Mouse (Mus musculus) Patski (cell line): ENCODE measurements around the gene Hacd2. TPM values are rescaled to one million over a fixed set of nuclear protein-coding genes. Genes with fewer than 3 reads are reported as not detected.

Source experiments
- ATAC-seq: fragments of 100-300 bp; one replicate; pipeline ENCODE4 v1.8.0; 2021
- CTCF ChIA-PET: fragments of 350-600 bp; sonication (Branson Sonifier 250); formaldehyde crosslinking; loops from one replicate; lab custom pipeline; 2022; ENCODE audit warnings: inconsistent platforms; lab: Charles Lee
- POLR2A ChIA-PET: fragments of 350-600 bp; sonication (Branson Sonifier 250); formaldehyde crosslinking; loops from one replicate; lab custom pipeline; 2022; ENCODE audit warnings: antibody characterized with exemption, inconsistent platforms; lab: Charles Lee
- DNase-seq: peaks from one replicate; pipeline ENCODE4 v3.0.0-alpha.2; 2011; ENCODE audit warnings: low read depth, low spot score
- H3K27me3 ChIP-seq: fragments of 371-371 bp; one replicate; pipeline ENCODE4 v1.5.1; 2021
- CTCF ChIP-seq: fragments of 100-300 bp; IDR thresholded peaks from one replicate; pipeline ENCODE4 v1.5.1; 2021
- in situ Hi-C: fragments of 300-500 bp; cut with MboI; formaldehyde crosslinking; loops from 3 replicates; pipeline ENCODE4 v1.11.1; 2018; ENCODE audit warnings: low pct_unique_long_range_greater_than_20kb, mixed read lengths
- polyA plus RNA-seq: library from polyadenylated mRNA; unstranded; gene quantifications from one replicate; pipeline ENCODE4 v1.2.3, GENCODE M21; 2021

The Hacd2 gene
- polyA plus RNA-seq, 1 experiment from 2014 or later = 76.2 TPM

- no peak for TF ChIP-seq CTCF
- ChIA-PET CTCF (no interaction called here), POLR2A (no interaction called here)
- H3K27me3 ChIP-seq = peaks cover 30% of the 10 kb centered on the region
- no peak for DNase-seq
- no peak for ATAC-seq
- in situ Hi-C loops = loop anchor here (25.0 kb wide), 1 partner anchor 522 kb away; no protein-coding TSS in a partner anchor
Observed at GRCm38 (mm10) chr16:35140620-35140975, 118.4 kb downstream of the Hacd2 start.

- H3K27me3 ChIP-seq = peaks cover 30% of the 10 kb centered on the region
- TF ChIP-seq CTCF = no peak
- CTCF ChIA-PET = no interaction called here
- DNase-seq (no peak), ATAC-seq (no peak)
- POLR2A ChIA-PET = no interaction called here
- in situ Hi-C loops = loop anchor here (25.0 kb wide), 1 partner anchor 520 kb away; no protein-coding TSS in a partner anchor
Observed at GRCm38 (mm10) chr16:35141839-35142238, 119.6 kb downstream of the Hacd2 start.

- ATAC-seq = no peak
Observed at GRCm38 (mm10) chr16:35146153-35146552, 123.9 kb downstream of the Hacd2 start.

GRCm38 (mm10) chr16:35153146-35153755 is 131.0 kb downstream of the Hacd2 start:
- ChIA-PET POLR2A (no interaction called here), CTCF (no interaction called here)
- in situ Hi-C loops = no loop called here
- DNase-seq (no peak), ATAC-seq (no peak)
- peaks cover 67% of the 10 kb centered on the region for H3K27me3 ChIP-seq
- no peak for TF ChIP-seq CTCF

More at GRCm38 (mm10) chr16:35146153-35146552, 123.9 kb downstream of the Hacd2 start:
- H3K27me3 ChIP-seq = peaks cover 53% of the 10 kb centered on the region
- in situ Hi-C loops = loop anchor here (25.0 kb wide), 1 partner anchor 516 kb away; no protein-coding TSS in a partner anchor
- POLR2A ChIA-PET = no interaction called here
- CTCF ChIA-PET = no interaction called here
- no peak for DNase-seq
- TF ChIP-seq CTCF = no peak

GRCm38 (mm10) chr16:35154245-35154640 is 132.0 kb downstream of the Hacd2 start:
- H3K27me3 ChIP-seq = peaks cover 59% of the 10 kb centered on the region
- POLR2A ChIA-PET = no interaction called here
- CTCF ChIA-PET = no interaction called here
- no peak for TF ChIP-seq CTCF
- no peak for DNase-seq
- in situ Hi-C loops = no loop called here
- no peak for ATAC-seq

- H3K27me3 ChIP-seq = peaks cover 60% of the 10 kb centered on the region
- DNase-seq = no peak
Observed at GRCm38 (mm10) chr16:35154641-35155390, 132.6 kb downstream of the Hacd2 start, which contains the start of gene Adcy5. TSS of gene Adcy5 (plus strand) at chr16:35154877.

GRCm38 (mm10) chr16:35155391-35156305 is 133.4 kb downstream of the Hacd2 start:
- TF ChIP-seq CTCF = no peak
- peaks cover 57% of the 10 kb centered on the region for H3K27me3 ChIP-seq
- ChIA-PET CTCF (no interaction called here), POLR2A (no interaction called here)
- in situ Hi-C loops = no loop called here
- ATAC-seq (no peak), DNase-seq (no peak)

More at GRCm38 (mm10) chr16:35154641-35155390, 132.6 kb downstream of the Hacd2 start, which contains the start of gene Adcy5:
- in situ Hi-C loops = no loop called here
- POLR2A ChIA-PET = no interaction called here
- no peak for TF ChIP-seq CTCF
- ATAC-seq = no peak
- CTCF ChIA-PET = no interaction called here

GRCm38 (mm10) chr16:35156306-35156695 is 134.1 kb downstream of the Hacd2 start:
- in situ Hi-C loops = no loop called here

GRCm38 (mm10) chr16:35156832-35157231 is 134.6 kb downstream of the Hacd2 start:
- no peak for TF ChIP-seq CTCF
- ChIA-PET POLR2A (no interaction called here), CTCF (no interaction called here)
- in situ Hi-C loops = no loop called here
- peaks cover 55% of the 10 kb centered on the region for H3K27me3 ChIP-seq
- ATAC-seq (no peak), DNase-seq (no peak)

More at GRCm38 (mm10) chr16:35156306-35156695, 134.1 kb downstream of the Hacd2 start:
- ChIA-PET CTCF (no interaction called here), POLR2A (no interaction called here)
- TF ChIP-seq CTCF = no peak
- H3K27me3 ChIP-seq = peaks cover 53% of the 10 kb centered on the region
- no peak for ATAC-seq
- no peak for DNase-seq

Other genes with a start within 250 kb of the Hacd2 start
- 0.05 TPM for gene Adcy5, start 132.4 kb downstream of the Hacd2 start, polyA plus RNA-seq